9 mouse cellular contexts compared by ENCODE assay signal in genomic region chr11:88252767-88253513, GRCm38 (mm10). TPM values are rescaled to one million over a fixed set of nuclear protein-coding genes. Genes with fewer than 3 reads are reported as not detected.
DNase-seq lines count a peak whose midpoint lies in the region.
"Had no signal": no experiment of that assay in that cellular context is flagged by ENCODE, and none has a peak within 500 bp of the region (broad histone marks: within the 10 kb centered on the region; RNA-seq: fewer than 3 reads in every experiment).

No protein-coding gene starts in this region.

- H3K4me1 ChIP-seq in limb, embryonic 10.5 days: peaks cover 40% of the 10 kb centered on the region

- no peaks in the 10 kb centered on the region for H3K36me3 ChIP-seq in limb, embryonic 10.5 days
- H3K36me3 ChIP-seq: G1E had no signal

- no peaks in the 10 kb centered on the region for H3K9me3 ChIP-seq in limb, embryonic 10.5 days (replicated peaks)

- peaks cover 13% of the 10 kb centered on the region; the same call in 1 of the 2 replicates for H3K27me3 ChIP-seq in limb, embryonic 10.5 days (ENCODE audit: low read depth, poor library complexity, severe bottlenecking)

- peak overlapping the region; percentile 13; the same call in 1 of the 2 replicates for H3K4me3 ChIP-seq in limb, embryonic 10.5 days

- H3K27ac ChIP-seq in limb, embryonic 10.5 days: peak overlapping the region; percentile 72

- DNase-seq in layer of hippocampus, adult 9-11 months: peak; percentile 73
- no peak for DNase-seq in layer of hippocampus, postnatal 25 days (ENCODE audit: extremely low spot score in 1 of 2, low spot score in 1 of 2)
- peak; percentile 54 for DNase-seq in embryo, embryonic 10.5 days (ENCODE audit: low spot score)
- DNase-seq in heart, adult 8-10 months (ENCODE audit: low spot score): peak; percentile 49
- DNase-seq in limb, embryonic 10.5 days (ENCODE audit: low spot score): no peak
- peak; percentile 85 for DNase-seq in skeletal muscle tissue, adult 2 months (ENCODE audit: low read depth, low spot score)
- DNase-seq in adrenal gland, postnatal 4 days (ENCODE audit: low spot score in 2 of 2): no peak
- no peak for DNase-seq in thymus, postnatal 14 days

- WGBS in limb, embryonic 10.5 days: 17% methylated on average over 18 of the region's 18 CpGs

RNA-seq across cellular contexts. Expression of gene Ccdc182, which starts 40.9 kb away (rescaled TPM):
- not detected for total RNA-seq in layer of hippocampus, postnatal 25 days (2021)
- total RNA-seq in heart, adult 8-10 months (2022): not detected
- polyA plus RNA-seq in limb, embryonic 10.5 days (2016; fragmentation: Nextera tagmentation; extraction: Ambion mirVana): not detected in 2 replicates
- total RNA-seq in adrenal gland, postnatal 4 days (2021): not detected
- total RNA-seq: G1E had no signal
- polyA plus RNA-seq: G1E had no signal

RNA-seq across cellular contexts. Expression of gene Mrps23, which starts 48.8 kb away (rescaled TPM):
- total RNA-seq in layer of hippocampus, postnatal 25 days (2021): 10 to 100 TPM; 66.1 to 66.6 TPM
- total RNA-seq in heart, adult 8-10 months (2022): 100 to 1,000 TPM; 301 to 345 (median 322) TPM
- 57.9 and 68.1 TPM in 2 replicates for polyA plus RNA-seq in limb, embryonic 10.5 days (2016; fragmentation: Nextera tagmentation; extraction: Ambion mirVana)
- total RNA-seq in adrenal gland, postnatal 4 days (2021): 100 to 1,000 TPM; 143 to 160 TPM

Comparison
In these comparisons a context has a peak if more than half of its experiments do, and no peak if none do; other contexts are left out.
1. DNase-seq: peak in layer of hippocampus, adult 9-11 months (single experiment), embryo, embryonic 10.5 days (single experiment), heart, adult 8-10 months (single experiment) and skeletal muscle tissue, adult 2 months (single experiment); none in layer of hippocampus, postnatal 25 days (0 of 2), limb, embryonic 10.5 days (single experiment), adrenal gland, postnatal 4 days (0 of 2) and thymus, postnatal 14 days (single experiment).